Mouse (Mus musculus) kidney, embryonic 15.5 days (tissue): ENCODE data around the gene Fam69b. TPM values are rescaled to one million over a fixed set of nuclear protein-coding genes. Genes with fewer than 3 reads are reported as not detected.
"Not testable (repeated sequence)": the region's sequence is repeated elsewhere in the genome, so short reads cannot be mapped to it uniquely, and the experiment has no call there.

Source experiments
- ATAC-seq: fragments of 200-750 bp; cut with Nextera tagmentation; replicated peaks from 2 replicates; pipeline ENCODE4 v1.8.0; 2017; ENCODE audit warnings: moderate TSS enrichment; ENCODE audit not compliant: low FRiP score
- H3K27ac ChIP-seq: fragments of 300-500 bp; sonication (generic); 2 replicates; pipeline ENCODE4 v1.5.1; 2015; ENCODE audit warnings: mild to moderate bottlenecking, inconsistent platforms
- H3K27me3 ChIP-seq: fragments of 300-500 bp; sonication (generic); 2 replicates; pipeline ENCODE4 v1.6.1; 2015; ENCODE audit warnings: inconsistent platforms
- H3K36me3 ChIP-seq: fragments of 300-500 bp; sonication (generic); 2 replicates; pipeline ENCODE4 v1.6.1; 2015; ENCODE audit warnings: inconsistent platforms
- H3K4me1 ChIP-seq: fragments of 300-500 bp; sonication (generic); 2 replicates; pipeline ENCODE4 v1.6.1; 2015; ENCODE audit warnings: inconsistent platforms
- H3K4me2 ChIP-seq: fragments of 300-500 bp; sonication (generic); 2 replicates; pipeline ENCODE4 v1.6.1; 2015; ENCODE audit warnings: moderate library complexity, mild to moderate bottlenecking, inconsistent platforms
- H3K4me3 ChIP-seq: fragments of 300-500 bp; sonication (generic); replicated peaks from 2 replicates; pipeline ENCODE4 v1.5.1; 2015; ENCODE audit warnings: mild to moderate bottlenecking, inconsistent platforms
- H3K9ac ChIP-seq: fragments of 300-500 bp; sonication (generic); 2 replicates; pipeline ENCODE4 v1.6.1; 2015; ENCODE audit warnings: mild to moderate bottlenecking, inconsistent platforms
- H3K9me3 ChIP-seq: fragments of 300-500 bp; sonication (generic); replicated peaks from 2 replicates; pipeline ENCODE4 v1.6.1; 2016; ENCODE audit warnings: inconsistent platforms
- WGBS: fragments of 180-500 bp; shearing (Covaris S2); methylation state at CpG from one replicate; pipeline ENCODE4 v1.1.7; 2015; ENCODE audit warnings: mixed read lengths; 5-methylcytosine and 5-hydroxymethylcytosine counted together
- polyA plus RNA-seq: library from polyadenylated mRNA; unstranded; fragments of >200 nt; fragmentation: Nextera tagmentation; extraction: Ambion mirVana; gene quantifications from 2 replicates; pipeline ENCODE4 v1.2.1, GENCODE M21; 2015

Gene Fam69b
- polyA plus RNA-seq, 1 experiment from 2014 or later = 32.9 TPM

GRCm38 (mm10) chr2:26646643-26647293 lies 18.5 kb downstream of the Fam69b start:
- H3K9ac ChIP-seq = no peak overlapping the region
- no peaks in the 10 kb centered on the region for H3K9me3 ChIP-seq
- H3K4me3 ChIP-seq = no peak overlapping the region
- H3K27me3 ChIP-seq = no peaks in the 10 kb centered on the region
- no peak overlapping the region for H3K4me2 ChIP-seq
- 20% methylated on average over 3 of the region's 3 CpGs for WGBS
- H3K4me1 ChIP-seq = no peaks in the 10 kb centered on the region
- ATAC-seq = peak; percentile 96
- H3K36me3 ChIP-seq = no peaks in the 10 kb centered on the region
- no peak overlapping the region for H3K27ac ChIP-seq

GRCm38 (mm10) chr2:26654687-26655086 lies 26.4 kb downstream of the Fam69b start:
- H3K27me3 ChIP-seq = no peaks in the 10 kb centered on the region
- WGBS = 45% methylated on average over 1 of the region's 1 CpGs
- no peak for ATAC-seq

GRCm38 (mm10) chr2:26657426-26657825 lies 29.2 kb downstream of the Fam69b start:
- Histone ChIP-seq H3K4me1 (peaks cover 7% of the 10 kb centered on the region; the same call in 1 of the 2 replicates), H3K27me3 (no peaks in the 10 kb centered on the region), H3K9me3 (no peaks in the 10 kb centered on the region), H3K36me3 (no peaks in the 10 kb centered on the region), H3K4me3 (no peak overlapping the region), H3K4me2 (no peak overlapping the region), H3K9ac (no peak overlapping the region), H3K27ac (no peak overlapping the region)
- ATAC-seq = no peak
- 92% methylated on average over 2 of the region's 2 CpGs for WGBS

More at GRCm38 (mm10) chr2:26654687-26655086, 26.4 kb downstream of the Fam69b start:
- H3K4me3 ChIP-seq = no peak overlapping the region
- H3K36me3 ChIP-seq = no peaks in the 10 kb centered on the region
- no peaks in the 10 kb centered on the region for H3K4me1 ChIP-seq
- no peak overlapping the region for H3K27ac ChIP-seq
- H3K4me2 ChIP-seq = no peak overlapping the region
- no peak overlapping the region for H3K9ac ChIP-seq
- no peaks in the 10 kb centered on the region for H3K9me3 ChIP-seq

- Histone ChIP-seq H3K9me3 (no peaks in the 10 kb centered on the region), H3K4me1 (peaks cover 7% of the 10 kb centered on the region; the same call in 1 of the 2 replicates), H3K9ac (no peak overlapping the region), H3K27me3 (no peaks in the 10 kb centered on the region), H3K4me2 (peak overlapping the region; percentile 71), H3K36me3 (no peaks in the 10 kb centered on the region), H3K27ac (no peak overlapping the region), H3K4me3 (peak overlapping the region; percentile 34)
- ATAC-seq = peak; percentile 29; the same call in 1 of the 2 replicates
- WGBS = 1% methylated on average over 16 of the region's 20 CpGs
Observed at GRCm38 (mm10) chr2:26661143-26661752, 33.0 kb downstream of the Fam69b start.

GRCm38 (mm10) chr2:26661768-26662508 lies 33.7 kb downstream of the Fam69b start:
- Histone ChIP-seq H3K27me3 (no peaks in the 10 kb centered on the region), H3K4me1 (peaks cover 7% of the 10 kb centered on the region; the same call in 1 of the 2 replicates), H3K9me3 (no peaks in the 10 kb centered on the region), H3K9ac (no peak overlapping the region), H3K36me3 (no peaks in the 10 kb centered on the region), H3K4me3 (peak overlapping the region; percentile 34), H3K27ac (no peak overlapping the region), H3K4me2 (peak overlapping the region; percentile 71)
- ATAC-seq = 0 out of 2 replicates have a peak, but pooled peaks have one; percentile 40
- WGBS = 40% methylated on average over 29 of the region's 29 CpGs

- Histone ChIP-seq H3K36me3 (no peaks in the 10 kb centered on the region), H3K9me3 (no peaks in the 10 kb centered on the region), H3K27me3 (no peaks in the 10 kb centered on the region), H3K9ac (no peak overlapping the region), H3K4me2 (no peak overlapping the region), H3K4me1 (peaks cover 7% of the 10 kb centered on the region; the same call in 1 of the 2 replicates), H3K27ac (no peak overlapping the region), H3K4me3 (no peak overlapping the region)
- ATAC-seq = no peak
- 73% methylated on average over 13 of the region's 13 CpGs for WGBS
Observed at GRCm38 (mm10) chr2:26662509-26662882, 34.2 kb downstream of the Fam69b start.

GRCm38 (mm10) chr2:26663112-26663511 lies 34.9 kb downstream of the Fam69b start:
- no peak overlapping the region for H3K27ac ChIP-seq
- H3K4me3 ChIP-seq = no peak overlapping the region
- H3K4me2 ChIP-seq = no peak overlapping the region
- H3K9ac ChIP-seq = no peak overlapping the region
- H3K4me1 ChIP-seq = peaks cover 7% of the 10 kb centered on the region; the same call in 1 of the 2 replicates
- no peaks in the 10 kb centered on the region for H3K27me3 ChIP-seq
- 83% methylated on average over 10 of the region's 10 CpGs for WGBS
- no peaks in the 10 kb centered on the region for H3K36me3 ChIP-seq
- H3K9me3 ChIP-seq = no peaks in the 10 kb centered on the region
- ATAC-seq = no peak

GRCm38 (mm10) chr2:26663551-26663950 lies 35.3 kb downstream of the Fam69b start:
- not testable (repeated sequence) for H3K27ac ChIP-seq, H3K9ac ChIP-seq, H3K4me2 ChIP-seq, H3K4me1 ChIP-seq, H3K9me3 ChIP-seq, H3K36me3 ChIP-seq, ATAC-seq, H3K27me3 ChIP-seq, H3K4me3 ChIP-seq
- WGBS = 85% methylated on average over 1 of the region's 1 CpGs

- Histone ChIP-seq H3K27me3 (no peaks in the 10 kb centered on the region), H3K9ac (no peak overlapping the region), H3K4me3 (no peak overlapping the region), H3K27ac (no peak overlapping the region), H3K4me2 (no peak overlapping the region), H3K4me1 (no peaks in the 10 kb centered on the region), H3K36me3 (no peaks in the 10 kb centered on the region), H3K9me3 (no peaks in the 10 kb centered on the region)
- no peak for ATAC-seq
Observed at GRCm38 (mm10) chr2:26668746-26669145, 40.5 kb downstream of the Fam69b start.

GRCm38 (mm10) chr2:26671182-26671581 lies 42.9 kb downstream of the Fam69b start, which contains the start of gene Lcn4:
Gene Lcn4 (minus strand): TSS chr2:26671282.
- H3K4me1 ChIP-seq = no peaks in the 10 kb centered on the region
- no peaks in the 10 kb centered on the region for H3K9me3 ChIP-seq
- no peak within 1 kb of the TSS for H3K4me3 ChIP-seq
- H3K4me2 ChIP-seq = no peak within 1 kb of the TSS
- WGBS = 83% methylated on average over 3 of the region's 3 CpGs
- no peak for ATAC-seq
- H3K27me3 ChIP-seq = no peaks in the 10 kb centered on the region
- no peak within 1 kb of the TSS for H3K27ac ChIP-seq
- no peak within 1 kb of the TSS for H3K9ac ChIP-seq
- H3K36me3 ChIP-seq = no peaks in the 10 kb centered on the region
